Mouse (Mus musculus) left cerebral cortex, postnatal 14 days (tissue): ENCODE results near the gene Ifitm6. TPM values are rescaled to one million over a fixed set of nuclear protein-coding genes. Genes with fewer than 3 reads are reported as not detected.
"Not testable (repeated sequence)": the region's sequence is repeated elsewhere in the genome, so short reads cannot be mapped to it uniquely, and the experiment has no call there.

Source experiments
- DNase-seq, 2 experiments: peaks; one replicate each; pipeline ENCODE4 v3.0.0; 2021 to 2022; ENCODE audit warnings: low spot score in 2 of 2, mixed read lengths in 1 of 2
- intact Hi-C: fragments of 180-260 bp; cut with DNase I; formaldehyde crosslinking; loops from one replicate; pipeline ENCODE4 v1.15.1; 2025
- long read RNA-seq, 2 experiments: library from polyadenylated mRNA; stranded (forward); transcript quantifications; one replicate each; pipeline ENCODE4 v2.0.0; 2021
- total RNA-seq, 2 experiments: library from RNA; stranded (reverse); gene quantifications; 2 replicates each; pipeline ENCODE4 v1.2.3; 2021

Gene Ifitm6
- total RNA-seq, result not detected
- long read RNA-seq, experiment 1, result 0 reads
- long read RNA-seq, experiment 2, partial matches to known transcripts, result 0 of 1 reads
- long read RNA-seq, experiment 2, other reads (novel, unspliced or antisense), result 0 of 1 reads

- intact Hi-C loops, DNase-seq: not testable (repeated sequence)
These were observed at the start of gene Ifitm6 for GRCm38 (mm10) chr7:141017824-141018223. Gene Ifitm6 (minus strand): TSS chr7:141017924.

GRCm38 (mm10) chr7:141064576-141064975 lies 46.9 kb upstream of the Ifitm6 start:
- intact Hi-C loops, result no loop called here
- no peak for DNase-seq

- intact Hi-C loops, result no loop called here
- no peak for DNase-seq
These were observed 46.5 kb upstream of the Ifitm6 start for GRCm38 (mm10) chr7:141064175-141064574.

GRCm38 (mm10) chr7:141063353-141063752 lies 45.6 kb upstream of the Ifitm6 start:
- intact Hi-C loops, result no loop called here
- DNase-seq, result no peak

- intact Hi-C loops, result no loop called here
- no peak for DNase-seq
These were observed 44.8 kb upstream of the Ifitm6 start for GRCm38 (mm10) chr7:141062525-141062924.

GRCm38 (mm10) chr7:141061269-141061692 lies 43.6 kb upstream of the Ifitm6 start:
- DNase-seq, result peak in 1 of 2 experiments; percentile 46
- intact Hi-C loops, result no loop called here

GRCm38 (mm10) chr7:141060426-141061242 lies 42.9 kb upstream of the Ifitm6 start, which contains the start of gene B4galnt4:
Gene B4galnt4 (plus strand): TSS chr7:141061104.
- intact Hi-C loops, result no loop called here
- DNase-seq, result peak; percentile 95 to 96

GRCm38 (mm10) chr7:141059929-141060328 lies 42.2 kb upstream of the Ifitm6 start:
- intact Hi-C loops, result no loop called here

GRCm38 (mm10) chr7:141058601-141059341 lies 41.0 kb upstream of the Ifitm6 start:
- DNase-seq, result no peak
- intact Hi-C loops, result no loop called here

More at GRCm38 (mm10) chr7:141059929-141060328, 42.2 kb upstream of the Ifitm6 start:
- no peak for DNase-seq

- intact Hi-C loops, result no loop called here
- no peak for DNase-seq
These were observed 39.8 kb upstream of the Ifitm6 start for GRCm38 (mm10) chr7:141057541-141057940.

GRCm38 (mm10) chr7:141056976-141057375 lies 39.3 kb upstream of the Ifitm6 start:
- DNase-seq, result no peak
- intact Hi-C loops, result no loop called here

GRCm38 (mm10) chr7:141055785-141056184 lies 38.1 kb upstream of the Ifitm6 start:
- intact Hi-C loops, result no loop called here
- DNase-seq, result no peak

- intact Hi-C loops, result no loop called here
These were observed 34.7 kb upstream of the Ifitm6 start for GRCm38 (mm10) chr7:141052421-141052820.

GRCm38 (mm10) chr7:141052016-141052415 lies 34.3 kb upstream of the Ifitm6 start:
- no peak for DNase-seq
- intact Hi-C loops, result no loop called here

More at GRCm38 (mm10) chr7:141052421-141052820, 34.7 kb upstream of the Ifitm6 start:
- DNase-seq, result no peak

- intact Hi-C loops, result no loop called here
- no peak for DNase-seq
These were observed 33.4 kb upstream of the Ifitm6 start for GRCm38 (mm10) chr7:141051060-141051685.

GRCm38 (mm10) chr7:141049326-141049725 lies 31.6 kb upstream of the Ifitm6 start:
- DNase-seq, result no peak
- intact Hi-C loops, result loop anchor here (2.0 kb wide), 3 partner anchors 41 to 205 kb away; partner anchors contain the start of gene Scgb1c1

- DNase-seq, result peak; percentile 93 to 94
- intact Hi-C loops, result loop anchor here (1.0 to 2.0 kb wide), 4 partner anchors 40 to 204 kb away; partner anchors contain the start of gene Scgb1c1
These were observed 30.8 kb upstream of the Ifitm6 start for GRCm38 (mm10) chr7:141048226-141049218.

- intact Hi-C loops, result loop anchor here (1.0 to 2.0 kb wide), 4 partner anchors 39 to 203 kb away; partner anchors contain the start of gene Scgb1c1
- peak; percentile 74 to 87 for DNase-seq
These were observed 30.0 kb upstream of the Ifitm6 start for GRCm38 (mm10) chr7:141047581-141048225.
